Mouse (Mus musculus) bone marrow, adult 2 months (tissue): ENCODE measurements around the gene Nav1. TPM values are rescaled to one million over a fixed set of nuclear protein-coding genes. Genes with fewer than 3 reads are reported as not detected.

Source experiments
- H3K27ac ChIP-seq: fragments of 200-500 bp; 2 replicates; pipeline ENCODE4 v1.5.1; 2012; ENCODE audit warnings: low read depth, mild to moderate bottlenecking, control low read depth, inconsistent platforms, low read length; ENCODE audit not compliant: control insufficient read depth, poor library complexity, insufficient read depth
- H3K4me1 ChIP-seq: fragments of 200-500 bp; 2 replicates; pipeline ENCODE4 v1.6.1; 2011; ENCODE audit warnings: low read length; ENCODE audit not compliant: control insufficient read depth, insufficient read depth
- H3K4me3 ChIP-seq: fragments of 200-500 bp; replicated peaks from 2 replicates; pipeline ENCODE3; 2011; ENCODE audit warnings: mild to moderate bottlenecking, low read depth, low read length, control low read depth; ENCODE audit not compliant: control insufficient read depth
- CTCF ChIP-seq: fragments of 200-500 bp; IDR thresholded peaks from 2 replicates; pipeline ENCODE4 v1.5.1; 2011; ENCODE audit warnings: low read length, control low read depth; ENCODE audit not compliant: control insufficient read depth, insufficient read depth
- POLR2A ChIP-seq: fragments of 200-500 bp; IDR thresholded peaks from 2 replicates; pipeline ENCODE4 v1.6.1; 2011; ENCODE audit warnings: low read depth, mild to moderate bottlenecking, control low read depth, low read length, borderline replicate concordance; ENCODE audit not compliant: control insufficient read depth
- WGBS: fragments of 180-500 bp; shearing (Covaris S2); methylation state at CpG from one replicate; pipeline ENCODE4 v1.1.7; 2018; 5-methylcytosine and 5-hydroxymethylcytosine counted together
- polyA plus RNA-seq: library from polyadenylated mRNA; stranded (reverse); fragments of >200 nt; gene quantifications from 2 replicates; pipeline ENCODE4 v1.2.4, GENCODE M21; 2011; ENCODE audit warnings: low replicate concordance; ENCODE audit not compliant: missing spikeins, insufficient read depth, insufficient read length

The Nav1 gene
- polyA plus RNA-seq, 1 experiment, result 22.7 TPM

DNA sequence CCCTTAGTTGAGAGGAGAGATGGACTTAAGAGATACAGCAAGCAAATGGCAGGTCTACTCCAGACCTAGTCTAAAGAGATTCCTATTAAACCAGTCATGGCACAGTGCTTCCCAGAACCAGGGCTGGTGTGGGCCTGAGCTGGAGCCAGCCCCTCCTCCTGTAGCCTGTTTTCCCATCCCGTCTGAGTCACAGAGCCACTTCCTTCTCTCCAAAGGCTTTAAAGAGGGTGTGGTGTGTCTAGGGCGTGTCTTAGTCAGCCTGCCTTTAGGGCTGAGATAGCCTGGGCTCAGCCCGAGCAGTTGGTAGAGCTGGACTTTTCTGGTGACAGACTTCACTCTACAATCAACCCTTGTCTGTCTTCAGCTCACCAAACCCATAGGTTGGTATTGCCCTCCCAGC is 140.2 kb downstream of the Nav1 start:
- 59% methylated on average over 3 of the region's 3 CpGs for WGBS
- no peaks in the 10 kb centered on the region for H3K4me1 ChIP-seq
- no peak overlapping the region for H3K27ac ChIP-seq
- TF ChIP-seq CTCF (no peak), POLR2A (no peak)
- H3K4me3 ChIP-seq, result no peak overlapping the region

DNA sequence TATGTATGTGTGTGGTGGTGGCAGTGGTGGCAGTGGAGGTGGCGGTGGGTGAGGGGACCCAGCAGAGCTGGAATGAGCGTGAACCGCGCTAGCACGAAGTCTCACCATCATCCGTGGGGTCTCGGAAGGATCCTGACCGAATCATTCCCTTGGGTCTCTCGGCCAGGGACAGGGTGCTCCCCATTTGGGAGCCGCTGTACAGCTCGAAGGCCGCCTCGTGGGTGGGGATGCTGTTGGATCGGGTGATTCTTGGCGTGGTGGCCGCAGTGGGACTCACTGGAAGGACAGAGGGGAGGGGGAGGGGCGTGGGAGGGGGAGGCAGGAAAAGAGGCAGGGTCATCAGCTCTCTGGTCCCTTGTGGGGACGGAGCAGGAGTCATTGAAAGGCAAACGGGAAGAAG is 141.4 kb downstream of the Nav1 start:
- no peak overlapping the region for H3K27ac ChIP-seq
- TF ChIP-seq POLR2A, result no peak
- TF ChIP-seq CTCF, result no peak
- 85% methylated on average over 19 of the region's 19 CpGs for WGBS
- no peak overlapping the region for H3K4me3 ChIP-seq
- no peaks in the 10 kb centered on the region for H3K4me1 ChIP-seq

DNA sequence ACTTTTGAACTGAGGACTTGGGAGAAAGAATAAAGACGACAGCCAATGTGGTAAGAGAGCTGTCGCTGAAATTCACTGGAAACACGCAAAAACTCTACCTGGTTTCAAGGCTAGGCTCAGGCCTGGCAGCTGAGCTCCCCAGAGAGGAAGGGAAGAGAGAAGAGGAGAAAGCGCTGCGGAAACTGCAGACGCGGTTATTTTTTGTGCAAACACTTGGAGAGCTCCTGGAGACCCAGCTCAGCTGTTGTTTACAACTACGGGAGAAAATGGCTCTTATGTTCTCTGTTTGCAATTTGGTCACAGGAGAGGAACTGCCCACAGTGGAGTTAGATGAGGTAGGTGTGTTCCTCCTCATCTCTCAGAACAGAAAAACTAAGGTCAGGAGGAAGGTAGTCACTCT is 144.4 kb downstream of the Nav1 start:
- no peak for TF ChIP-seq POLR2A
- no peak for TF ChIP-seq CTCF
- H3K27ac ChIP-seq, result no peak overlapping the region
- WGBS, result 83% methylated on average over 8 of the region's 8 CpGs
- no peak overlapping the region for H3K4me3 ChIP-seq
- no peaks in the 10 kb centered on the region for H3K4me1 ChIP-seq

DNA sequence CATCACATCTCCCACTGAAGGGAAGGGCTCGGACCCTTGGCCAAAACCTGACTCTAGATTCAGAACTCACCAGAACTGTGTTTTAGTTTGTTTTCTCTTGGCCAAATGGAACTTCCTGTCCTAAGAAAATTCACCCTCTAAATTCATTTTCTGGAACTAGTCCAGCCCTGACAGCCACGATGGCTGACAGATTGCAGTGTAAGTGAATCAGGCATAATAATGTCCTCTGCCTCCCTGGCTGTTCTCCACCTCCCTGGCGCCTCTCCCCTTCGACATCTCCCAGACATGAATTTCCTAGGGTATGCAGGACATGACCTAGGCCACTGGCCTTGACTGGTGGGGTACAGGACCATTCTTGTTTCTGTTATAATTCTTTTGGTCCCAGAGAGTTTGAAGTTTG is 144.8 kb downstream of the Nav1 start:
- Histone ChIP-seq H3K4me1 (no peaks in the 10 kb centered on the region), H3K4me3 (no peak overlapping the region), H3K27ac (no peak overlapping the region)
- WGBS, result 62% methylated on average over 4 of the region's 4 CpGs
- TF ChIP-seq CTCF (no peak), POLR2A (no peak)

DNA sequence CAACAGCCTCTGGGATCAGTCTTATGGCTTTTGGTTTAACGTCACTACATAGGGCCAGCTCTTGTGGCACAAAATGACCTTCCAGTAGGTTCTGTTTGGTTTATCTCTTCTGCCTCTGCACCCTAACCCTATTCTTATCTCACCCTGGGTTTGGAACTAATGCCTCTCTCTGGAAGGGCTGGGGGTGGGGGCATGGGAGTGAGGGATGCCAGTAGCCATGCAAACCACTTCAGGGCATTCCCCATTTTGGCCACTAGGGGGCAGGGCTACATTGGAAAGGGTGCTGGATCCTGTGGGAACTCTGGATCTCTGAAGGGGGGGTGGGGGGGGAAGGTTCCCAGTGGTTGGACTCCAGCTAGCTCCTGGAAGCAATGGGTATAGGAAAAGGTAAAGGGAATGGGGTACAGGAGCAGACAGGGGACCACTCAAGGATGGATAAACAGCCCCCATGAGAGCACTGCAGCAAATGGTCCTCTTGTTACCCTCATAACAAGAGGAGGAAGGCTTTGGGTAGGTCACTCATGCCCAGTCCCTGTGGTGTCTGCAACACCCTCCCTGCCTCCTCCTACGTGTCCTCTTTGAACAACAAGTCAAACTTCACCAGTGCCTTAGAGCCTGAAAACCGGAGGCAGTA is 145.9 kb downstream of the Nav1 start:
- Histone ChIP-seq H3K4me1 (no peaks in the 10 kb centered on the region), H3K27ac (no peak overlapping the region), H3K4me3 (no peak overlapping the region)
- TF ChIP-seq CTCF, result peak; percentile 62
- no peak for TF ChIP-seq POLR2A
- 89% methylated on average over 3 of the region's 3 CpGs for WGBS

DNA sequence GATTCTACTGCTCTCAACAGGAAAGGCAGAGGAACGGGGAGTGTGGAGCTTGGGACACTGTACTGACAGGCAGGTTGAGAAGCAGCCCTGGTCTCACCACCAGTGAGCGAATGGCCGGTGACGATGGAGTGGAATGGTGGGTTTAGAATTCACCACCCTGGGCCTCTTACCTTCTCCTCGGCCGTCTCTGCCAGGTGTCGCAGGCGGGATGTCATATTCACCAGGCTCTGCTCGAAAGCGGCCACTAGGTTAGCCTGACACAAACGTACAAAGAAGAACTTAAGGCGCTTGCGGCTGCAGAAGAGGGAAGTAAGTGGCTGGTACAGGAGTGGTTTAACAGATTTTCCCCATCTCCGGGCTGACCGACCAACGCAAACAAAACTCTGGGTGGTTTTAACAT is 146.6 kb downstream of the Nav1 start:
- H3K4me1 ChIP-seq, result no peaks in the 10 kb centered on the region
- no peak overlapping the region for H3K4me3 ChIP-seq
- TF ChIP-seq POLR2A, result no peak
- no peak for TF ChIP-seq CTCF
- WGBS, result 77% methylated on average over 16 of the region's 16 CpGs
- H3K27ac ChIP-seq, result no peak overlapping the region

DNA sequence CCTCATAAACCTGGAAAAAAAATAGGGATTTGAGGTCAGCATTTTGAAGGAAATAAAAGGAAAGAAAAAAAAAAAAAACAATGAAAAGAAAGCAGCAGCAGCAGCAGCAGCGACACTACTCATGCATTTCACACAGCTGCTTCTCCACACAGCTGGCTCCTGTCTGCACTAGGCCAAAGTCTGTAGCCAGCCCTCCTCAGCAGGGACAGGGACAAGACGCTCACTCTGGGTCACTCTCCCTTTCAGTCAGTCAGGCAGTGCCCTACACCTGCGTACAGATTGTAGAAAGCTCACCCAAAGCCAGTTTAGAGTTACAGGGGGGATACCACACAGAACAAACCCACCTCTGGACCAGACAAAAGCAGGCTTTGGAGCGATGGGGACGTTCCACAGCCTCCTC is 149.2 kb downstream of the Nav1 start:
- Histone ChIP-seq H3K4me1 (no peaks in the 10 kb centered on the region), H3K27ac (no peak overlapping the region), H3K4me3 (no peak overlapping the region)
- WGBS, result 89% methylated on average over 5 of the region's 5 CpGs
- no peak for TF ChIP-seq POLR2A
- no peak for TF ChIP-seq CTCF

DNA sequence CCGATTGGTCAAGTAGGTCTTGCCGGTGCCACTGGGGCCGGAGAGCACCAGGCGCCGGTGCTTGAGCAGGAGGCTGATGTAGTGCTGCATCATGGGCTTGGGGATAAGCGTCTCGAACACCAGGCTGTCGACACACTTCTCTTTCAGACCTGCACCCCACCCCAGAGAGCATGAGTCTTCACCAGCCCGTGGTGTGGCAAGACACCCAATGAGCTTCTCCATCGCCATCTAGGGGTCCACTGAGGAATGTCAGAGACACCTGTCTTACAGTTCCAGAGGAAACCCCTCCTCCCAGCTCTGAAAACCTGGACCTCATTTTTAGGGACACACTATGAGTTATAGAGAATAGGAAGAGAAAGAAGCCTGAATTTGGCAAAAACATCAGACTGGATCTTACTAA is 154.8 kb downstream of the Nav1 start:
- no peaks in the 10 kb centered on the region for H3K4me1 ChIP-seq
- 50% methylated on average over 10 of the region's 10 CpGs for WGBS
- H3K27ac ChIP-seq, result no peak overlapping the region
- H3K4me3 ChIP-seq, result no peak overlapping the region
- TF ChIP-seq POLR2A, result no peak
- TF ChIP-seq CTCF, result peak; percentile 46; the same call in 1 of the 2 replicates

DNA sequence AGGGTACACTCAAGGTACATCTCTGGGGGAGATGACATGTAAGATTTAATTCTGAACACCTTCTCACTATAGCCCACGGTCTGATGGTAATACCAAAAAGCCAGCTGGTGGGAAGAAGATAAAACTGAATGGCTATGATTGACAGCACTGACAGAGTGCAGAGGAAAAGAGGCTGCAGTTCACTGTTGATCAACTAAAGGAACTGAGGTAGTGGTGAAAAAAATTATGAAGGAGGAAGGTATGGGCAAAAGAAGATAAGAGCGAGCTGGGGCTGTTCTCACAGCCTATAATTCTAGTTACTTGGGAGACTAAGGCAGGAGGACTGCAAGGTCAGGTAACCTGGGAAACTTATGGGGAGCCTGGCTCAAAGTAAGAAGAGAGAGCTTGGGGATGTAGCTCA is 155.7 kb downstream of the Nav1 start:
- no peak overlapping the region for H3K27ac ChIP-seq
- WGBS, result 47% methylated on average over 2 of the region's 2 CpGs
- H3K4me1 ChIP-seq, result no peaks in the 10 kb centered on the region
- H3K4me3 ChIP-seq, result no peak overlapping the region
- no peak for TF ChIP-seq CTCF
- TF ChIP-seq POLR2A, result no peak
